Mouse (Mus musculus): ENCODE measurements at regions not wholly inside any gene's neighbourhood (a gene's known extent, or its start where the extent isn't known, plus 50 kb on each side); places are given as distances from the start of the nearest gene placed in this dataset.

DNA sequence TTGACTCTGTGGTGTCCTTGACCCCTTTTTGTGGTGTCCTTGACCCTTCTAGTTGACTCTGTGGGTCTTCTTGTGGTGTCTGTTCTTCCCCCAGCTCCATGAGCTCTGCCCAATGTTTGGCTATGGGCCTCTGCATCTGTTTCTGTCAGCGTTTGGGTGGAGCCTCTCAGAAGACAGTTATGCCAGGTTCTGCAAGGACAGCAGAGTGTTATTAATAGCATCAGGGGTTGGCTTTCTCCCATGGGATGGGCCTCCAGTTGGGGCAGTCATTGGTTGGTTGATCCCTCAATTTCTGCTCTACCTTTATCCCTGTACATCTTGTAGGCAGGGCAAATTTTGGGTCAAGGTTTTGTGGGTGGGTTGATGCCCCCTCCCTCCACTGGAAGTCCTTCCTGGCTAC, 138.8 kb downstream of the Tex29 start:
- no peak for DNase-seq (ENCODE audit: low read depth, low spot score)

DNA sequence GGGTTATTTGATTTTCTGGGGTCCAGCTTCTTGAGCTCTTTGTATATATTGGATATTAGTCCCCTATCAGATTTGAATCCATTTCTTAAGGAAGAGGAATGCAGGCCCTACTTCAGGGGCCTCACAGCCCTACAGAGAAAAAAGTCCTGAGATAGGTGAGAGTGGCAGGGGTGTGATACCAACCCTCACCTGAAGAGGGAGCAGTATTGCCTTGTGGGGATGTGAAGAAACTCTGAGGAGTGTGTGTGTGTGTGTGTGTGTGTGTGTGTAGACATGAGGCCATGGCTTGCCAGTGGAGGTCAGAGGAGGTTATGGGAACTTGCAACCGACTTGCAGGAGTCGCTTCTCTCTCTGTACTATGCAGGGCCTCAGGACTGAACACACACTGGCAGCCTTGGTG, 141.2 kb downstream of the Tex29 start:
- DNase-seq (ENCODE audit: low read depth, low spot score), result no peak

DNA sequence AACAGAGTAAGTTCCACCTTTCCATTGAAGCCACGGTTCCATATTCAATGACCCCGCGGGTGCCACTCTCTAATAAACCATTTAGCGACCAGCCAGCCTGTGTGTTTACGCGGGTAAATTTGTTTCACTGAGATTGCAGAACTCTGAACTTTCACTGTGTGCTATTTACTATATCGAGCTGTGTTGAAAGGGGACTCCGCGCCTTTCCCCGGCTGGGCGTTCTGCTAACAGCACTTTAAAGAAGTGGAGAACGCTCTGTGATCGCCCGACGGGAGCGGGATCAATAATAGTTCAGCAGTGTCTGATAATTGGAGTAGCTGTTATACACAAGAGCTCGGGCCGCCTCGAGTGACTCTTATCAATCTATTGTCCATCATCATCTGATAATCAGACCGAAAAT, 149.8 kb downstream of the Tex29 start:
- no peak for DNase-seq (ENCODE audit: low read depth, low spot score)

DNA sequence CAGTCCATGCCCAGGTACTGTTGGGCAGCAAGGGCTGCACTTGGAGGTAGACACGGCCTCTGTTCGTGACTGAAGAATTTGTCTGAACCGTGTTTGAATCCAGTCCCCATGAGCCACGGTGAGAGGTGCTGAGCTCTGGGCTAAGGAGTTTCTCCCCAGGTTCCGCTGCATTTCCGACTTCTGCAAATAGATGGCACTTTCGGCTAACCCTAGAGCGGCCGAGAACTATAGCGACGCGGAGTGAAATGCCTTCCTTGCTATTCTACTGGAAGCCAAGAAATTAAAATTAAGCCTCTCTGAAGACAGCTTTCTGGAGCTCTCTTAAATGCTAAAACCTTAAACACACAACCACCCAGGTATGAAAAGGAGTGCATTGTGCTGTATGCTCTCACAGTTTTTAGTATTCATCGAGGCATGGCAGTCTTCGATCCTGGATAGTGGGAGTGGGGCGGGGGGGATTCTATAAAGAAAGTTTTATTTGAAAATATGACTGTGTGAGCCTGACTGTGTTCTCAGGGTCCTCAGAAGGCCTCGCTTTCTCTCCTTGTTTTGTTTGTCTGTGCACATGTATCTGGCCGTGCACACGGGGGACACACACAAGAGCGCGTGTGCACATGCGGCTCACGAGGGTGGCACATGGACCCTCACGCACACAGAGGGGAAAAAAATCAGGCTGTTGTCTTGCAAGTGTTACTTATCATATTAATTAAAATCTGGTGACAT, 159.6 kb downstream of the Tex29 start:
- no peak for DNase-seq (ENCODE audit: low read depth, low spot score)

DNA sequence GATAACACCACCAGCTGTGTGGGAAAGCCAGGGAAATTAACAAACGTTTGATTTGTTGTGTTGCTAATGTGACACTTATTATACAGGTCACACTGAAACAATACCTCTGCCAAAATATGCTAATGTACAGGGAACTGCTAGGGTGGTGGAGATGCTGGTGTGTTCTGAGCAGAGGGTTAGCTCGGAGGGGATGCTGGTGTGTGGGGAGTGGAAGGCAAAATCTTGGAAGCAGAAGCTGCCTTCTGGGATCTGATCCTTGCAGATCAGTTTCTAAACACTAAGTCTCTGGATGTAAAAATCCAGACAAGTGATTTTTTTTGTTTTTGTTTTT, 160.2 kb downstream of the Tex29 start:
- no peak for DNase-seq (ENCODE audit: low read depth, low spot score)

DNA sequence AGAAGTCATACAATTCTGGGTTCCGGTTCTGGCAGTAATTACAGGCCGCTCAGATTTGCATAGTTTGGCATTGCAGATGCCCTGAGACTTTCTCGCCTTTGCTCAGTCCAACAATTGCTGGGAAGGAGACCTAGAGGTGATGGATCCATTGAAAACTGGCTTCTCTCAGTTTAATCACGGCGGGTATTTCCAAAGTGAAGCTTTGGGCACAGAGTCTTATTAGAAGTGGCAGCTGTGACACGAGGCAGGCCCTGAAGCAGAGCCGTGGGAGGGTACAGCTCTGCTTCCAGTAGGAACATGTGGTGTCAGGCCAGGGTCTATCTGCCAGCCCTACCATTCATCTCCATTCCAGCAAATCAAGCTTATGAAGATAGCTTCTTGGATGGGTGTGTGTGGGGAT, 164.0 kb downstream of the Tex29 start:
- DNase-seq (ENCODE audit: low read depth, low spot score), result no peak

DNA sequence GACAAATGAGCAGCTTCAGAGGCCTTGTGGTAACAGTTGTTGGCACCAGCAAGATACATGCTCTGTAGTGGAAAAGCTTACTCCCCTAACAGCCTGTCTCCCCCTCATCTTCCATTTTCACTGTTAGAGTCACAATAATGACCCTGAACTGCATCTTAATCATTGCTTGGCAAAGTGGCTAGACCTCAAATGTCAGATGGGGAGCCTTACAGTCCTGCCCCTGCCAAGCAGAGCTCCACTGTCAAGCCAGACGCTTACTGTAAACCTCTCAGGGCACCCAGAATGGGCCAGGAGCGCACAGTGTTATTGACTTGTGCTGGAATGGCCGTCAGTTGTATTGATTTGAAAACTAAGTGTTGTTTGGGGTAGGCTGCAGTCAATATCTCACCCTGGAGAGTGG, 172.5 kb downstream of the Tex29 start:
- DNase-seq (ENCODE audit: low read depth, low spot score), result no peak

DNA sequence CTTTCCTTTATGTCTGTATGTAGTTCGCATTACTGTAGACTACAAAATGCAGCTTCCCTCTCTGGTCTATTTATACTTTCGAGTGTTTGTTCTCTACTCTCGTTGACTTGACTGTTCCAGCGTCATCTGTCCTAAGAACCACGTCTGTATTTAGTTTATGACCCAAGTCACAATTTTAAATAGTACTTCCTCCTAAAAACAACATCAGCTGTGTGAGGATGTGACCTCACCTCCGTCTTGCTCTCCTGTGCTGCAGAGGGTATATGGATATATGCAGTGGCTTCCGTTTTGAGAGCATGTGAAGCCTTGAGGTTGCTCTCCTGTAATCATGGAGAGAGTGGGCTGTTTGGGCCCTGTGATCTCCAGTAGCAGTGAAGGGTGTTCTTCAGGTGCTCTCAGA, 177.5 kb downstream of the Tex29 start:
- DNase-seq (ENCODE audit: low read depth, low spot score), result no peak

DNA sequence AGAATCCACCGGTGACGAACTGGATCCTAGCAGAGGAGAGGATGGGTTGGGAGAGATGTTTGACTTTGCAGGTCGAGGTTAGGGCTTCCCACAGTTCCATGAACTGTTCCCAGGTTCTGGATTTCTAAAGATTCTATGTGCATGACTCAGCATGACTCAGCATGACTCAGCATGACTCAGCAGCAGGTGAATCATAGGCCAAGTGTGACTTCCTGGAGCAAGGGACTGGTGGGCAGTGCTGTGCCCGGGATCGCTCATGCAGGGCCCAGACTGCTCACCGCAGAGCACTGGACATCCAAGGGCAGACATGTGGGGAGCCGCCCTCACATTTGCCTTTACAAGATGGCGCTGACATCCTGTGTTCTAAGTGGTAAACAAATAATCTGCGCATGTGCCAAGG, 179.0 kb downstream of the Tex29 start:
- DNase-seq (ENCODE audit: low read depth, low spot score), result peak; percentile 21

DNA sequence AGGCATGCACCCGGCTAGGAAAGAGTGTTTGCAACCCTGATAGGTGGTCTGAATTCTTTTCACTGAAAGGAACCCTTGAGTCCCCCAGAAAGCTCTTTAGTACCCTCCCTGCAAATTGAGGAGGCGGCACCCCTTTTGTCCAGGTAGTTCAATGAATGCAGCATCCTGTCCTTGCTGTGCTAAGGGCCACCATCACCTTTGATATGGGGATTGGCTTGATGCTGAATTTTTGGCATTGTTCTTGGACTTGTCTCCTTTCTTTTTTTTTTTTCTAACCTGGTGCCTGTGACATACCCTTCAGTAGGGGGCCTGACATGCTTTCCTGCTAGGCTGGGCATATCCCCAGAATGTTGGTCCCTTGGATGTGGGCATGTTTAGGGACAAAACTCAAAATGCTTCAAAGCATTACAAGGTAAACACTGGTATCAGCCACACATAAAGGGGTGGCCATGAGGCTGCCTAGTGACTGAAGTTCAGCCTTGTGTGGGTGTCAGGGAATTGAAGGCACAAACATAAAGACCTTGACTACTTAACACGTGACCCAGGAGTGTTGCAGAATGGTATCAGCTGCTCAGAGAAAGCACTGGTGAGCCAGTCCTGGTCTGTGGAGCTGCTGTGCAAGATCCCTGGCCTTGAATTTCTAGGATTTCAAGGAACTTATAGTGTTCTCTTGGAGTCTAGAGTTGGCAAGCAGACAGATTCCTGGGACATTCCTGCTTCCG, 183.6 kb downstream of the Tex29 start:
- DNase-seq (ENCODE audit: low read depth, low spot score), result no peak

DNA sequence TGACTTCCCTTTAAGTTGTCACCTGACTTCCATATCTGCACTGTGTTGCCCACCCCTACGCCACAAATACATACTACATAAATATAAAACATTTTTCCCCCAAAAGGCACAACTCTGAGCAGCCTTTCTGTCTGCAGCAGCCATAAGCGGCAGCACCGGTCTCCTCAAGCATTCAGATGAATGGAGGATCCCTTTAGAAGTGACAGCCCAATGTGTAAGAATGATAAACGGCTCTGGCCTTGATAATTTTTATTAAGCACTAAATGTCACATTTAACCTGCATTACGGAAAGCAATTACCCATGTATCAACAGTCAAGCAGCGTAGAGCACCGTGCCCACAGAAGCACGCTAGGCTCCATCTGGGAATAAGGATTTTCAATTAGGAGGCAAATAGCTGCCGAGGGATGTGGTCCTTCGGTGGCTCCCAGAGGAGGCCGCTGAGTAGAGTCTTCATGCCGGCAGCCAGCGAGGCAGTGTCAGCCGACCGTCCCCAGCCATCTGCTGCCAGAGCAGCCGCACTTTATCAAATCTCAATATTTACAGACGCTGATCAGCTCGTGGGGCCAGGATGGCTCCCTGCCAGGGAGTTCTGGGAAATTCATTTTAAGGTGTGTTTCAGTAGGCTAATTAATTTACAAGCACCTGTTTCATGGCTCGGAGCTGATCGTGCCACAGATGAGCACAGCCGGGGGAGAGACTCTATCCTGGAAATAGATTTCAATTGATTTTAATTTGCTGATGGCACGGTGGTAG, 190.3 kb downstream of the Tex29 start:
- DNase-seq (ENCODE audit: low read depth, low spot score), result no peak

DNA sequence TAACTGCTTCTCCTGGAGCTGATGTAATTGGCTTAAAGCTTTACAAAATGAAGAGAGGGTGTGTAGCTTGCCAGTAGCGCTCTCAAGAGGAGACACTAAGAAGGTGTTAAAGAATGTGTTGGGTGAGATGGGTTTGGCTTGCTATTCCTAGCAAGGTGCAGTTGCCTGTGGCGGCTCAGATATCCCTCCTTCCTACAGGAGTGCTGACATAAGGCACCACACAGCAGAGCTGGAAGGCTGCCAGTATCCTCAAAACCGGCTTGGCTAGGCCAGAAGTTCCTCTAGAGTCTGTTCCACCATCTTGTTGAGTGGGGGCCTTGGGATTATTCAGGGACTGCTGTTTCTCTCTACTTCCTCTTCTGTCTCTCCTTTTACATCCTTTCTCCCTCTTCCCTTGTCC, 191.5 kb downstream of the Tex29 start:
- DNase-seq (ENCODE audit: low read depth, low spot score), result no peak

DNA sequence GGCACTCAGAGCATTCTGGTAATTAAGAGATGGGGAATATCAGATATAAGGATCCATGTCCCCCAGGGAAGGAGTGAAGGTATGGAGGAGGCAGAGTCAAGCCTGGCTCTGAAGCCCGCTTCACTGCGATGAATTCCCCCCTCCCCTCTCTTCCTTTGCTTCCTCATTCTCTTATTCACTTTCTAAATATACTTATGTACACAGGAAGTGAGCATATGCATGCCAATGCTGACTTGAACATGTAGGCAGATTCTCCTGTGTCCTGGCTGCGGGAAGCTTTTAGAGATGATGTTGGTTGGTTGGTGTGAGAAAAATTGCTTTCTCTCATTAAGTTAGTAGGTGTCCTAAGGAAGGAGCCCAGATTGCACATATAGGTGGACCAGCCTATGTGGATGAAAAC, 192.1 kb downstream of the Tex29 start:
- no peak for DNase-seq (ENCODE audit: low read depth, low spot score)

DNA sequence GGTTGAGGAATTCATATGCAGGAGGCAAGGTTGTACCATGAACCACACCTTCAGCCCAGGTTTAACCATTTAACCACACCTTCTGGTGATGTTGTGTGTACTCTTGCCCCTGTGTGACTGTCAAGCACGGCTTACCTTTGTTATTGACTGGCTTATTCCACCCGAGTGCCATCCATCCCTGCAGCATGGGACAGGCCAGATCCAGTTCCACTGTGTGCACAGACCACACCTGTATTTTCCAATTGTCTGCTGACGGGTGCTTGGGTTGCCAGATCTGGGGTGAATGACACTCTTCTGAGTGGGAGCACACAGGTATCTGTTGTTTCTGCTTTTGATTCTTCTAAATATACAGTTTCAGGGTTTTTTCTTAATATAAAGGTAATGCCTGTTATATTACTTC, 196.1 kb downstream of the Tex29 start:
- no peak for DNase-seq (ENCODE audit: low read depth, low spot score)

DNA sequence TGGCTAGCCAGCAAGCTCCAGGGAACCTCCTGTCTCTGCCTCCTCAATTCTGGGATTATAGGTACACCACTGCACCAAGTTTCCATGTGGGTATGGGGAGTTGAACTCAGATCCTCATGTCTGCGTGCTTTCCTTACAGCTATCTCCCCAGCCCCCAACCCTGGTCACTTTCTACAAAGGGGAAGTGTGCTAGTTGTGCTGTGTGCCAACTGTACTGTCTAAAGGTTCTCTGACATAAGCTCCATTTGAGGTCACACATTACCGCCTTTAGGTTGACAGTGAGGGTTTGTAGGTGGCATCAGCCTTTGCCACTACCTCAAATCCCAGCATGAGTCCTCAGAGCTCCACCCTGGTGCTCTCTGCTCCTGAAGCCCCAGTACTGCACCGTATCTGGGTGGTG, 200.7 kb downstream of the Tex29 start:
- no peak for DNase-seq (ENCODE audit: low read depth, low spot score)

DNA sequence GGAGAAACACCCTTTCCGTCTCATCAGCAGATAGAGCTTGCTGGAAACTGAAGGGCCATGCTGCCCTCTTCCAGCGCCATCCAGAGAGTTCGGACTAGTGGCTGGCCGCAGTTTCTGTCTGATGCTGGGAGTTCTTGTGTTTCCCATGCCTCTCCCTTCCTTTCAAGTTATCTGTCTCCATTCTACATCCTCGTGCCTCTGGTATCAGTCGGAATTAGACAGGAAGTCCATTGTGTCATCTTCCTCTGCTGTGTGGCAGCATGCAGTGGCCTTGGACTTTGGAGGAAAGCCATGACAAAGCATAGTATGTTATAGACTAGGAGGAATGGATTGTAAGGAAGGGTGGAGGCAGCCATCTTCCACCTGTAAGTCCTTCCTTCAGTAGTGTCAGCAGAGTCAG, 201.4 kb downstream of the Tex29 start:
- DNase-seq (ENCODE audit: low read depth, low spot score), result no peak

DNA sequence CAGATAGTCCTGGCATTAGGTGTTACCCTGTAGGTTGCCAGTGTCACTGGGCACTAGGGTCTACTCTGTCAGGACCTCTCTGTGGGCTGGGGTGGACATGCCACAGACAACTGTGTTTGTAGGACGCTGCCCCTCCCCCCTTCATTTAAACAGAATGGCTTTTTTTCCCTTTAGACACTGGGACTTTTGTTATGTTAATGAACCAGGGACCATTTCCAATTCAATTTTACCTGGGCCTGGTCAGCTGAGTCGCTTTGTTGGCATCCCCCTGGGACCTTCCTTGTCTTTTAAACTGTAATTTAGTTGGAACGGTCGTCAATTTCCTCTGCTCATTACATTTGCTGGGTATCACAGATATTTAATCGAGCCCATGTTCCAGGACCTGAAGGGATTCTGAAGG, 210.6 kb downstream of the Tex29 start:
- DNase-seq (ENCODE audit: low read depth, low spot score), result no peak

DNA sequence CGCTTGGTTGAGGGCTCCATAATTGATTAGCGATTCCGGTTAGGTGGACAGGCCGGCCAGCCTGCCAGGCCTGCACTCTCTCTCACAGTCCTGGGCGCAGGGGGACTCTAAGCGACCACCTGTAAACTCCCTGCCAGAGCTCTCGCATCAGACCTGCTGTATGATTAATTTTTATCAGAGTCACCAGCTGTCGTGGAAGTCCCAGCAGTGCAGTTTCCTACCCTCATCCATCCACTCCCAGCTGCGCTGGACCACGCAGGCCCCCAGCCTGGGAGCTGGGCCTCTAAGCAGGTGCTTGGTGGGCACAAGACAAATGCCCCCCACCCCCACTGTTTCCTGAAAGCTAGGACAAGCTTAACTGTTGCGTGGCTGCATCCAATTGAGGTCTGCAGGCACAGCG, 211.1 kb downstream of the Tex29 start:
- no peak for DNase-seq (ENCODE audit: low read depth, low spot score)

DNA sequence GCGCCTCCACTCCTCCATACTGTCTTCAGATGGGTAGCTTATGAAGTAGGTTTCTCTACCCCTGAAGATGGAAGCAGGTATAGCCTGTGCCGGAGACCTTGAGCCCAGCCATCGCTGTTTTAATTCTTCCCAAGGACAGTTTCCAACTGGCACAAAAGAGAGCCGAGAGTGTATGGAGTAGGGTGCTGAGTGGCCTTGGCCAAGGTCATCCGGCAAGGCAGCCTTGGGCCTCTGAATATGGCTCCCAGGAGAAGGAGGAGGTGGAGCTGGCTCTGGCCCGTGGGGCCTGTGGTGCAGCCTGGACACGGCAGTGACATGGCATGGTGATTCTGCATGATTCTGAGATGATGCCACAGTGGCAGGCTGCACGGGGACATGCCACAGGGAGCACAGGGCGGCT, 215.7 kb downstream of the Tex29 start:
- DNase-seq (ENCODE audit: low read depth, low spot score), result no peak

DNA sequence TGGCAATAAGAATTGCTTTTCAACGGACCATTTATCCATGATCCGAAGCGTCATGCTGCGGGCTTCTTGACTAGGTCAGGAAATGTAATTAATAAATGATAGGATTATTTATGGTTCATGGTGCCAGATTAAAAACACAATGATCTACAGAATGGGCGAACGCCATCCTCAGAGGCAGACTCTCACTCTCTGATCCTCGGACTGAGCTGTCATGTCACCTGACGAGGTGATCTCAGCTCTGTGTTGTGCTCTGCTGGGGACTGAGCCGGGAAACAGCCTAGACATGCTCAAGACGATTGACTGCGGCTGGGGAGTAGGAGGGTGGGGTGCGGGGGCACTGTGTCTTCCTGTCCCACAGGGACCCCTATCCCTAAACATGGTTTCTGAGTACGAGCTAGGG, 217.4 kb upstream of the A230072I06Rik start:
- no peak for DNase-seq (ENCODE audit: low read depth, low spot score)

DNA sequence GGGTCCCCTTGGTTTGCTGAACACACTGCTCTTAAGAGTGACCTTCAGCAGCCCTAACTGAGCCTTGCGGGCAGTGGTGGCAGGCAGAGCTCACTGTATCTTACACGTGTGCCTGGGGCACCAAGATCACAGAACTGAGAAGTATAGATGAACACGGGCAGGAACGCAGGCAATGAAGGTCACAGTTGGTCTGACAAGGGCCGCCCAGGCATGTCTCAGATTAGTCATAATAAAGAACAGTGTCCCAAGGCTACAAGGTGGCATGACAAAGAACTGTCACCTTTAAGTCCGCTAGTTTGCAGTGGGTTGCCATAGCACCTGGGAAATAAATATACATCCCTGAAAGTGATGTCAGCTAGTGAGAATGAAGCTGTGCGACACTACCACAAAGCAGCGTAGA, 215.9 kb upstream of the A230072I06Rik start:
- no peak for DNase-seq (ENCODE audit: low read depth, low spot score)

DNA sequence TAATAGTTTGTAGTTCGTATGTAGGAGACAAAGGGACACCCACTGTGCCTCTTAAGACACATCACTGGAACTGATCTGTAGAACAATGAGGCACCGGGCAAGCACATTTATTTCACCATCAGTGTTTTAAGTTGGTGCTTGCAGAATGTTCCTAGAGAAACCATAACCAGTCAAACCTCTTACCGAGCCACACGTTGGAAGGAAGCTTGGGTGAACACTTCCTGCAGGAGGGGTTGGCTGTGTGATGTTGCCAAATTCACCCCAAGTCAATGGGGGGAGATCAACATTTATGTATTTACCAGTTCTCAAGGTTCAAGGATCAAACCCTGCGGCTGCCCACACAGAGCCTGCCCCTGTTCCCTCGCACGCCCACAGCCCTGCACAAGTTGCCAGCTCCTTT, 214.0 kb upstream of the A230072I06Rik start:
- no peak for DNase-seq (ENCODE audit: low read depth, low spot score)

DNA sequence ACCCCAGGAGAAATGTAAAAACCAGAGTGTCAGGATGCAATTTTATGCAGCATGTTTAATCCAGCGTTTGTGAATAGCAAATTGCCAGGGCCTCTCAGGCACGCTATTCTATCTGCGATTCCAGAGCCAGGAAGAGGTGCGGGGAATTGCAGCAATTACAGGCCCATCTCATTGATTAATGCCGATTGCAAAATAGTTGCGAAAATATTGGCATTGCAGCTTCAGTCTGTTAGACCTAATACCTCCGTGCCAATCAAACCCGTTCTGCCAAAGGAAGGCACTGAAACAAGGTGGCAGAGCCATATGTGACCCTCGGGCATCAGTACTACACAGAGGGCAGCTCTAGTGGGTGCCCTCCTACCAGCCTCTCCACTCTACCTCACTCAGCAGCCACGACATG, 212.2 kb upstream of the A230072I06Rik start:
- no peak for DNase-seq (ENCODE audit: low read depth, low spot score)
